ENCODE assay signal across 8 mouse cellular contexts in the genomic region with DNA sequence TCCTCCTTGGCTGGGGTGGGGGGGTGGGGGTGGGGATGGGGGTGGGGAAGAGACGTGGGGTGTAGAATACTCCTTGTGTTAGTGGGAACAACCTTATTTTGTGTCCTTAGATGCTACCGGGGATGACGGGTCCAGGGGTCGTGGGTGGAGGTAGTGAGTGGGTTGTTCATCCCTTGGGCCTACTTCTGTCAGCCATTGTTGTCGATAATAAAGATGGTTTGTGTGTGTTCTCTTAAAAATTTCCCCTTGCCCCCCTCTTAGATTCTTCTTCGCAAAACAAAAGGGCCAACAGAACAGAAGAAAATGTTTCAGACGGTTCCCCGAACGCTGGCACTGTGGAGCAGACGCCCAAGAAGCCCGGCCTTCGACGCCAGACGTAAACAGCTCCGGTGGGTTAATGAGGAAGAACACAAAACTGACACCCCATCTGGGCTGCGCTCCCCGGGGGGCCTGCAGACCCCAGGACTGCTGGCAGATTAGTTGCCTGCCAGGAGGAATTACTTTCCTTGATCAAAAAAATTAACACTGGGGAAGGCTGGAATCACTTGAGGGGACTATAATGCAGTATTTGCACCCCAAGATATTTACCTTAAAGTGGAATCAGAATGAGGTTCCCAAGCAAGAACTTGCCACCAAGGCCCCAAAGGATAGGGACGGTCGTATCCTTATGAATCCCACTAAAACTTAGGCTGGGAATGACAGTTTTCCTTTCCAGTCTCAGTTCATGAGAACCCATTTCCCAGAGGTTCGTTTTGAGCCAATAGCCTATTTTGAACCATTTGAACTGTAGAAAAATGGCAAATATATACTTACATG. TPM values are rescaled to one million over a fixed set of nuclear protein-coding genes. Genes with fewer than 3 reads are reported as not detected.
DNase-seq lines count a peak whose midpoint lies in the region; ATAC-seq and TF ChIP-seq lines count a peak whose summit lies in the region.

No protein-coding gene starts in this region.

- WGBS in heart, embryonic 10.5 days: 6% methylated on average over 20 of the region's 20 CpGs
- 5% methylated on average over 20 of the region's 20 CpGs for WGBS in hindbrain, postnatal 0 days
- WGBS in midbrain, embryonic 16.5 days: 4% methylated on average over 20 of the region's 20 CpGs

- H3K36me3 ChIP-seq in heart, embryonic 10.5 days: 0 out of 2 replicates have a peak, but pooled peaks cover 11% of the 10 kb centered on the region
- no peaks in the 10 kb centered on the region for H3K36me3 ChIP-seq in hindbrain, postnatal 0 days (ENCODE audit: insufficient read depth, low read length)
- no peaks in the 10 kb centered on the region for H3K36me3 ChIP-seq in midbrain, embryonic 16.5 days (ENCODE audit: control insufficient read depth, insufficient read depth, low read length)

- peak overlapping the region; percentile 83 for H3K4me2 ChIP-seq in hindbrain, postnatal 0 days (ENCODE audit: low read depth, low read length)
- peak overlapping the region; percentile 93 for H3K4me2 ChIP-seq in midbrain, embryonic 16.5 days (ENCODE audit: low read length)

- H3K4me3 ChIP-seq in heart, embryonic 10.5 days: peak overlapping the region; percentile 92
- H3K4me3 ChIP-seq in hindbrain, postnatal 0 days (ENCODE audit: low read length): peak overlapping the region; percentile 91
- H3K4me3 ChIP-seq in midbrain, embryonic 16.5 days (ENCODE audit: low read depth, low read length): peak overlapping the region; percentile 91

- H3K9me3 ChIP-seq in heart, embryonic 10.5 days: no peaks in the 10 kb centered on the region
- H3K9me3 ChIP-seq in hindbrain, postnatal 0 days (ENCODE audit: low read length): no peaks in the 10 kb centered on the region
- H3K9me3 ChIP-seq in midbrain, embryonic 16.5 days (replicated peaks; ENCODE audit: control insufficient read depth, low read length, poor library complexity, severe bottlenecking): no peaks in the 10 kb centered on the region

- no peak for ATAC-seq in hindbrain, postnatal 0 days
- ATAC-seq in midbrain, embryonic 16.5 days: no peak
- ATAC-seq in frontal cortex, adult (ENCODE audit: low TSS enrichment): no peak

- TF ChIP-seq CTCF in hindbrain, postnatal 0 days (IDR thresholded peaks at IDR 0.05; ENCODE audit: low read depth): no peak

- peak overlapping the region; percentile 83 for H3K9ac ChIP-seq in hindbrain, postnatal 0 days (replicated peaks; ENCODE audit: low read length)
- H3K9ac ChIP-seq in midbrain, embryonic 16.5 days (ENCODE audit: low read depth, low read length): peak overlapping the region; percentile 89

- intact Hi-C loops in heart, postnatal 36 days (cut with DNase I): loop anchor here (2.0 to 10.0 kb wide), 3 partner anchors 129 to 1903 kb away; a partner anchor contains a TSS

- H3K27ac ChIP-seq in heart, embryonic 10.5 days: peak overlapping the region; percentile 96
- peak overlapping the region; percentile 95; the same call in 1 of the 2 replicates for H3K27ac ChIP-seq in hindbrain, postnatal 0 days
- H3K27ac ChIP-seq in midbrain, embryonic 16.5 days (ENCODE audit: low read length): 0 out of 2 replicates have a peak overlapping the region, but pooled peaks have one; percentile 1

- H3K4me1 ChIP-seq in heart, embryonic 10.5 days: peaks cover 39% of the 10 kb centered on the region
- H3K4me1 ChIP-seq in hindbrain, postnatal 0 days (ENCODE audit: insufficient read depth, low read length): 0 out of 2 replicates have a peak, but pooled peaks cover 9% of the 10 kb centered on the region
- peaks cover 27% of the 10 kb centered on the region for H3K4me1 ChIP-seq in midbrain, embryonic 16.5 days (ENCODE audit: control insufficient read depth, insufficient read depth, low read length)

- H3K27me3 ChIP-seq in heart, embryonic 10.5 days (ENCODE audit: insufficient read depth, poor library complexity, severe bottlenecking): no peaks in the 10 kb centered on the region
- H3K27me3 ChIP-seq in hindbrain, postnatal 0 days (ENCODE audit: insufficient read depth, low read length): no peaks in the 10 kb centered on the region
- H3K27me3 ChIP-seq in midbrain, embryonic 16.5 days (ENCODE audit: control insufficient read depth, insufficient read depth, low read depth, low read length): no peaks in the 10 kb centered on the region

- DNase-seq in heart, embryonic 10.5 days (ENCODE audit: low spot score): no peak
- DNase-seq in heart, postnatal 36 days: no peak
- DNase-seq in A20 (ENCODE audit: low read depth, low spot score): peak; percentile 69
- peak; percentile 45 to 56 for DNase-seq in cerebellum, postnatal 14 days
- DNase-seq in hindbrain, postnatal 0 days (ENCODE audit: low spot score): no peak
- no peak for DNase-seq in urinary bladder, postnatal 25 days (ENCODE audit: low spot score)

RNA-seq across cellular contexts. Expression of a gene that starts 1.7 kb away (rescaled TPM):
- 11.0 and 12.0 TPM in 2 replicates for polyA plus RNA-seq in heart, embryonic 10.5 days (2016; fragmentation: Nextera tagmentation; extraction: Ambion mirVana)
- 10 to 100 TPM; 50.9 to 53.6 TPM for total RNA-seq in heart, postnatal 36 days (2021)
- total RNA-seq in hindbrain, postnatal 0 days (2014; rRNA removed): 33.2 and 44.7 TPM in 2 replicates
- polyA plus RNA-seq in hindbrain, postnatal 0 days (2015; fragmentation: Nextera tagmentation; extraction: Ambion mirVana): 26.3 and 30.2 TPM in 2 replicates
- polyA plus RNA-seq in midbrain, embryonic 16.5 days (2015; fragmentation: Nextera tagmentation; extraction: Ambion mirVana): 20.7 and 22.6 TPM in 2 replicates

RNA-seq across cellular contexts. Expression of a gene that starts 23.5 kb away (rescaled TPM):
- polyA plus RNA-seq in heart, embryonic 10.5 days (2016; fragmentation: Nextera tagmentation; extraction: Ambion mirVana): 9.0 and 11.8 TPM in 2 replicates
- 1 to 10 TPM; 4.4 to 5.2 TPM for total RNA-seq in heart, postnatal 36 days (2021)
- 33.2 and 43.7 TPM in 2 replicates for total RNA-seq in hindbrain, postnatal 0 days (2014; rRNA removed)
- 33.7 and 33.9 TPM in 2 replicates for polyA plus RNA-seq in hindbrain, postnatal 0 days (2015; fragmentation: Nextera tagmentation; extraction: Ambion mirVana)
- polyA plus RNA-seq in midbrain, embryonic 16.5 days (2015; fragmentation: Nextera tagmentation; extraction: Ambion mirVana): 44.7 and 46.8 TPM in 2 replicates

RNA-seq across cellular contexts. Expression of a gene that starts 59.6 kb away (rescaled TPM):
- 2.2 and 2.9 TPM in 2 replicates for polyA plus RNA-seq in heart, embryonic 10.5 days (2016; fragmentation: Nextera tagmentation; extraction: Ambion mirVana)
- 10 to 100 TPM in 1 of 2 experiments, 1 to 10 TPM in 1; 5.1 to 15.6 TPM for total RNA-seq in heart, postnatal 36 days (2021)
- total RNA-seq in hindbrain, postnatal 0 days (2014; rRNA removed): 6.3 and 7.0 TPM in 2 replicates
- polyA plus RNA-seq in hindbrain, postnatal 0 days (2015; fragmentation: Nextera tagmentation; extraction: Ambion mirVana): 4.2 and 4.8 TPM in 2 replicates
- 4.2 and 5.5 TPM in 2 replicates for polyA plus RNA-seq in midbrain, embryonic 16.5 days (2015; fragmentation: Nextera tagmentation; extraction: Ambion mirVana)

Comparison
In these comparisons a context has a peak if more than half of its experiments do, and no peak if none do; other contexts are left out.
1. DNase-seq: peak in A20 (single experiment) and cerebellum, postnatal 14 days (2 of 2); none in heart, embryonic 10.5 days (single experiment), heart, postnatal 36 days (0 of 2), hindbrain, postnatal 0 days (single experiment) and urinary bladder, postnatal 25 days (single experiment).
2. H3K27ac ChIP-seq: peak in every context shown above with its lines; median percentile 96 in heart, embryonic 10.5 days; 95 in hindbrain, postnatal 0 days; 1 in midbrain, embryonic 16.5 days.
3. Peak in every context shown above with its lines, with median percentiles within 50 percentile points of each other: H3K4me3 ChIP-seq.